Mouse (Mus musculus) WW6 (cell line): ENCODE data around the gene Rrn3.
"Not testable (repeated sequence)": the region's sequence is repeated elsewhere in the genome, so short reads cannot be mapped to it uniquely, and the experiment has no call there.

ENCODE experiments used
- DNase-seq: peaks from one replicate; pipeline ENCODE4 v3.0.0-alpha.2; 2013; ENCODE audit warnings: low read depth, low spot score

The Rrn3 gene

GRCm38 (mm10) chr16:13780353-13781036 is at the start of gene Rrn3:
Gene Rrn3, plus strand, starts transcription at chr16:13780708.
- DNase-seq, result peak; percentile 83

- DNase-seq, result no peak
Measured at GRCm38 (mm10) chr16:13732786-13733185, 47.7 kb upstream of the Rrn3 start.

GRCm38 (mm10) chr16:13733518-13734137 is 46.9 kb upstream of the Rrn3 start:
- no peak for DNase-seq

- DNase-seq, result no peak
Measured at GRCm38 (mm10) chr16:13735977-13736376, 44.5 kb upstream of the Rrn3 start.

GRCm38 (mm10) chr16:13739044-13739443 is 41.5 kb upstream of the Rrn3 start:
- not testable (repeated sequence) for DNase-seq

- no peak for DNase-seq
Measured at GRCm38 (mm10) chr16:13740844-13741243, 39.7 kb upstream of the Rrn3 start.

- no peak for DNase-seq
Measured at GRCm38 (mm10) chr16:13747708-13748107, 32.8 kb upstream of the Rrn3 start.

GRCm38 (mm10) chr16:13748124-13748523 is 32.4 kb upstream of the Rrn3 start:
- no peak for DNase-seq

- DNase-seq, result peak; percentile 81
Measured at GRCm38 (mm10) chr16:13748813-13749212, 31.7 kb upstream of the Rrn3 start.

GRCm38 (mm10) chr16:13749306-13749705 is 31.2 kb upstream of the Rrn3 start:
- no peak for DNase-seq

- DNase-seq, result no peak
Measured at GRCm38 (mm10) chr16:13749981-13750380, 30.5 kb upstream of the Rrn3 start.

- no peak for DNase-seq
Measured at GRCm38 (mm10) chr16:13750626-13751025, 29.9 kb upstream of the Rrn3 start.

GRCm38 (mm10) chr16:13753986-13754385 is 26.5 kb upstream of the Rrn3 start:
- DNase-seq, result no peak

GRCm38 (mm10) chr16:13754400-13755190 is 25.9 kb upstream of the Rrn3 start:
- DNase-seq, result peak; percentile 90

- DNase-seq, result no peak
Measured at GRCm38 (mm10) chr16:13757823-13758222, 22.7 kb upstream of the Rrn3 start.

- not testable (repeated sequence) for DNase-seq
Measured at GRCm38 (mm10) chr16:13762807-13763206, 17.7 kb upstream of the Rrn3 start.

- DNase-seq, result no peak
Measured at GRCm38 (mm10) chr16:13764519-13764918, 16.0 kb upstream of the Rrn3 start.

GRCm38 (mm10) chr16:13766367-13766766 is 14.1 kb upstream of the Rrn3 start:
- no peak for DNase-seq

GRCm38 (mm10) chr16:13771603-13772002 is 8.9 kb upstream of the Rrn3 start:
- DNase-seq, result not testable (repeated sequence)

GRCm38 (mm10) chr16:13772051-13772450 is 8.5 kb upstream of the Rrn3 start:
- not testable (repeated sequence) for DNase-seq

GRCm38 (mm10) chr16:13774011-13774410 is 6.5 kb upstream of the Rrn3 start:
- not testable (repeated sequence) for DNase-seq

GRCm38 (mm10) chr16:13774651-13775050 is 5.9 kb upstream of the Rrn3 start:
- not testable (repeated sequence) for DNase-seq
